Comparison of ENCODE assay signal across 17 mouse cellular contexts in genomic region chr17:13574122-13574521, GRCm38 (mm10).
DNase-seq lines count a peak whose midpoint lies in the region; ATAC-seq and TF ChIP-seq lines count a peak whose summit lies in the region.
"Had no signal": no experiment of that assay in that cellular context is flagged by ENCODE, and none has a peak within 500 bp of the region (broad histone marks: within the 10 kb centered on the region; RNA-seq: fewer than 3 reads in every experiment).

No protein-coding gene starts in this region.

- H3K9me3 ChIP-seq in hindbrain, embryonic 10.5 days, result no peaks in the 10 kb centered on the region
- H3K9me3 ChIP-seq in hindbrain, embryonic 11.5 days (ENCODE audit: control insufficient read depth, low read length), result no peaks in the 10 kb centered on the region
- H3K9me3 ChIP-seq in forebrain, embryonic 14.5 days (replicated peaks; ENCODE audit: control insufficient read depth, low read length), result no peaks in the 10 kb centered on the region
- H3K9me3 ChIP-seq in hindbrain, postnatal 0 days (ENCODE audit: low read length), result no peaks in the 10 kb centered on the region
- H3K9me3 ChIP-seq in midbrain, postnatal 0 days (ENCODE audit: low read length), result no peaks in the 10 kb centered on the region
- H3K9me3 ChIP-seq: limb, embryonic 12.5 days; liver, embryonic 15.5 days had no signal

- 0 out of 2 replicates have a peak overlapping the region, but pooled peaks have one; percentile 23 for H3K27ac ChIP-seq in hindbrain, embryonic 10.5 days
- no peak overlapping the region for H3K27ac ChIP-seq in hindbrain, embryonic 11.5 days (ENCODE audit: low read depth, low read length)
- H3K27ac ChIP-seq in forebrain, embryonic 14.5 days (ENCODE audit: low read depth, low read length), result peak overlapping the region; percentile 74
- H3K27ac ChIP-seq in hindbrain, postnatal 0 days, result peak overlapping the region; percentile 65; the same call in 1 of the 2 replicates
- peak overlapping the region; percentile 39; the same call in 1 of the 2 replicates for H3K27ac ChIP-seq in midbrain, postnatal 0 days (ENCODE audit: low read depth, low read length)
- H3K27ac ChIP-seq: gastrocnemius, adult 2 months; limb, embryonic 12.5 days; liver, embryonic 15.5 days had no signal

- no peak for TF ChIP-seq POLR2A in lung, adult 2 months (IDR thresholded peaks at IDR 0.05; ENCODE audit: borderline replicate concordance, extremely low read depth, low read depth, low read length)

- no peaks in the 10 kb centered on the region for H3K36me3 ChIP-seq in hindbrain, embryonic 10.5 days
- no peaks in the 10 kb centered on the region for H3K36me3 ChIP-seq in hindbrain, embryonic 11.5 days (ENCODE audit: control insufficient read depth, insufficient read depth, low read length)
- no peaks in the 10 kb centered on the region for H3K36me3 ChIP-seq in forebrain, embryonic 14.5 days (ENCODE audit: control insufficient read depth, insufficient read depth, low read length)
- no peaks in the 10 kb centered on the region for H3K36me3 ChIP-seq in hindbrain, postnatal 0 days (ENCODE audit: insufficient read depth, low read length)
- no peaks in the 10 kb centered on the region for H3K36me3 ChIP-seq in midbrain, postnatal 0 days (ENCODE audit: insufficient read depth, low read length)
- H3K36me3 ChIP-seq: limb, embryonic 12.5 days; liver, embryonic 15.5 days had no signal

- H3K4me3 ChIP-seq in hindbrain, embryonic 10.5 days, result no peak overlapping the region
- H3K4me3 ChIP-seq in hindbrain, embryonic 11.5 days (ENCODE audit: low read depth, low read length), result no peak overlapping the region
- H3K4me3 ChIP-seq in forebrain, embryonic 14.5 days (ENCODE audit: low read depth, low read length), result no peak overlapping the region
- no peak overlapping the region for H3K4me3 ChIP-seq in hindbrain, postnatal 0 days (ENCODE audit: low read length)
- no peak overlapping the region for H3K4me3 ChIP-seq in midbrain, postnatal 0 days (ENCODE audit: low read depth, low read length)
- H3K4me3 ChIP-seq in lung, adult 2 months (replicated peaks; ENCODE audit: extremely low read depth, low read depth, low read length), result no peak overlapping the region
- H3K4me3 ChIP-seq: erythroblast, embryonic 14.5 days; gastrocnemius, adult 2 months; limb, embryonic 12.5 days; liver, embryonic 15.5 days had no signal

- H3K27me3 ChIP-seq in hindbrain, embryonic 10.5 days (ENCODE audit: insufficient read depth, poor library complexity, severe bottlenecking), result no peaks in the 10 kb centered on the region
- H3K27me3 ChIP-seq in hindbrain, embryonic 11.5 days (ENCODE audit: control insufficient read depth, insufficient read depth, low read length), result no peaks in the 10 kb centered on the region
- H3K27me3 ChIP-seq in forebrain, embryonic 14.5 days (replicated peaks; ENCODE audit: control insufficient read depth, insufficient read depth, low read length), result no peaks in the 10 kb centered on the region
- no peaks in the 10 kb centered on the region for H3K27me3 ChIP-seq in hindbrain, postnatal 0 days (ENCODE audit: insufficient read depth, low read length)
- no peaks in the 10 kb centered on the region for H3K27me3 ChIP-seq in midbrain, postnatal 0 days (ENCODE audit: insufficient read depth, low read length)
- H3K27me3 ChIP-seq: limb, embryonic 12.5 days; liver, embryonic 15.5 days; Patski had no signal

- TF ChIP-seq CTCF in hindbrain, postnatal 0 days (IDR thresholded peaks at IDR 0.05; ENCODE audit: low read depth), result no peak
- TF ChIP-seq CTCF in midbrain, postnatal 0 days (IDR thresholded peaks at IDR 0.05), result no peak
- TF ChIP-seq CTCF in lung, adult 2 months (IDR thresholded peaks at IDR 0.05; ENCODE audit: insufficient read depth, low read length), result no peak

- ATAC-seq in hindbrain, embryonic 11.5 days (ENCODE audit: low FRiP score), result no peak
- ATAC-seq in forebrain, embryonic 14.5 days, result no peak
- ATAC-seq in hindbrain, postnatal 0 days, result no peak
- ATAC-seq in midbrain, postnatal 0 days (ENCODE audit: low FRiP score), result no peak
- ATAC-seq: Patski had no signal

- no peak overlapping the region for H3K4me2 ChIP-seq in hindbrain, embryonic 11.5 days (replicated peaks; ENCODE audit: low read depth, low read length)
- H3K4me2 ChIP-seq in forebrain, embryonic 14.5 days (ENCODE audit: low read length), result no peak overlapping the region
- H3K4me2 ChIP-seq in hindbrain, postnatal 0 days (ENCODE audit: low read depth, low read length), result no peak overlapping the region
- no peak overlapping the region for H3K4me2 ChIP-seq in midbrain, postnatal 0 days (ENCODE audit: low read depth, low read length, poor library complexity, severe bottlenecking)
- H3K4me2 ChIP-seq: limb, embryonic 12.5 days; liver, embryonic 15.5 days had no signal

- no peak for DNase-seq in hindbrain, embryonic 10.5 days (ENCODE audit: low spot score)
- DNase-seq in hindbrain, embryonic 11.5 days (ENCODE audit: low spot score), result no peak
- no peak for DNase-seq in forebrain, embryonic 14.5 days (ENCODE audit: low spot score)
- no peak for DNase-seq in hindbrain, postnatal 0 days (ENCODE audit: low spot score)
- DNase-seq in midbrain, postnatal 0 days (ENCODE audit: low spot score), result no peak
- DNase-seq in kidney, postnatal 36 days, result no peak
- no peak for DNase-seq in lung, adult 2 months
- no peak for DNase-seq in thymus, postnatal 14 days
- DNase-seq: cerebellum, adult 11 months; cerebellum, postnatal 25 days; gastrocnemius, adult 2 months; heart, adult 18-20 months; kidney, adult 11 months had no signal

- H3K9ac ChIP-seq in hindbrain, embryonic 11.5 days (ENCODE audit: low read depth, low read length), result no peak overlapping the region
- H3K9ac ChIP-seq in forebrain, embryonic 14.5 days (ENCODE audit: low read length), result no peak overlapping the region
- H3K9ac ChIP-seq in hindbrain, postnatal 0 days (replicated peaks; ENCODE audit: low read length), result no peak overlapping the region
- no peak overlapping the region for H3K9ac ChIP-seq in midbrain, postnatal 0 days (replicated peaks; ENCODE audit: low read length, poor library complexity, severe bottlenecking)
- H3K9ac ChIP-seq: limb, embryonic 12.5 days; liver, embryonic 15.5 days had no signal

- WGBS in hindbrain, embryonic 10.5 days, result 74% methylated on average over 1 of the region's 1 CpGs
- WGBS in hindbrain, embryonic 11.5 days, result 67% methylated on average over 1 of the region's 1 CpGs
- 71% methylated on average over 1 of the region's 1 CpGs for WGBS in forebrain, embryonic 14.5 days
- 85% methylated on average over 1 of the region's 1 CpGs for WGBS in hindbrain, postnatal 0 days
- WGBS in midbrain, postnatal 0 days, result 89% methylated on average over 1 of the region's 1 CpGs
- WGBS in lung, adult 2 months, result 100% methylated on average over 1 of the region's 1 CpGs

- H3K4me1 ChIP-seq in hindbrain, embryonic 10.5 days (replicated peaks), result peaks cover 21% of the 10 kb centered on the region
- no peaks in the 10 kb centered on the region for H3K4me1 ChIP-seq in hindbrain, embryonic 11.5 days (replicated peaks; ENCODE audit: control insufficient read depth, insufficient read depth, low read length)
- peaks cover 17% of the 10 kb centered on the region for H3K4me1 ChIP-seq in forebrain, embryonic 14.5 days (ENCODE audit: control insufficient read depth, insufficient read depth, low read length)
- H3K4me1 ChIP-seq in hindbrain, postnatal 0 days (ENCODE audit: insufficient read depth, low read length), result peaks cover 12% of the 10 kb centered on the region; the same call in 1 of the 2 replicates
- H3K4me1 ChIP-seq in midbrain, postnatal 0 days (ENCODE audit: insufficient read depth, low read length), result peaks cover 15% of the 10 kb centered on the region
- 0 out of 2 replicates have a peak, but pooled peaks cover 3% of the 10 kb centered on the region for H3K4me1 ChIP-seq in lung, adult 2 months (ENCODE audit: control insufficient read depth, insufficient read depth, low read length)
- H3K4me1 ChIP-seq: limb, embryonic 12.5 days; liver, embryonic 15.5 days had no signal
